Mouse (Mus musculus) kidney, embryonic 14.5 days (tissue): ENCODE measurements at regions not wholly inside any gene's neighbourhood (a gene's known extent, or its start where the extent isn't known, plus 50 kb on each side); places are given as distances from the start of the nearest gene placed in this dataset.

ENCODE experiments used
- ATAC-seq: fragments of 200-750 bp; cut with Nextera tagmentation; 2 replicates; pipeline ENCODE4 v1.8.0; 2017; ENCODE audit warnings: moderate number of reproducible peaks, mild to moderate bottlenecking, moderate TSS enrichment, moderate library complexity; ENCODE audit not compliant: low FRiP score, low TSS enrichment
- H3K27ac ChIP-seq: fragments of 300-500 bp; sonication (generic); 2 replicates; pipeline ENCODE4 v1.5.1; 2014; ENCODE audit warnings: low read depth, mild to moderate bottlenecking, low read length, moderate library complexity, mixed read lengths
- H3K27me3 ChIP-seq: fragments of 300-500 bp; sonication (generic); 2 replicates; pipeline ENCODE4 v1.6.1; 2014; ENCODE audit warnings: mild to moderate bottlenecking, low read length; ENCODE audit not compliant: control insufficient read depth, insufficient read depth
- H3K36me3 ChIP-seq: fragments of 300-500 bp; sonication (generic); 2 replicates; pipeline ENCODE4 v1.6.1; 2014; ENCODE audit warnings: low read length, mixed read lengths; ENCODE audit not compliant: control insufficient read depth, insufficient read depth
- H3K4me1 ChIP-seq: fragments of 300-500 bp; sonication (generic); 2 replicates; pipeline ENCODE4 v1.6.1; 2014; ENCODE audit warnings: low read length, mixed read lengths; ENCODE audit not compliant: control insufficient read depth, insufficient read depth
- H3K4me2 ChIP-seq: fragments of 300-500 bp; sonication (generic); replicated peaks from 2 replicates; pipeline ENCODE4 v1.6.1; 2014; ENCODE audit warnings: low read depth, mild to moderate bottlenecking, low read length
- H3K4me3 ChIP-seq: fragments of 300-500 bp; sonication (generic); 2 replicates; pipeline ENCODE4 v1.5.1; 2014; ENCODE audit warnings: mild to moderate bottlenecking, low read length
- H3K9ac ChIP-seq: fragments of 300-500 bp; sonication (generic); 2 replicates; pipeline ENCODE4 v1.6.1; 2014; ENCODE audit warnings: low read depth, mild to moderate bottlenecking, low read length, moderate library complexity
- H3K9me3 ChIP-seq: fragments of 300-500 bp; sonication (generic); 2 replicates; pipeline ENCODE4 v1.6.1; 2016; ENCODE audit warnings: low read length; ENCODE audit not compliant: control insufficient read depth
- WGBS: fragments of 180-500 bp; shearing (Covaris S2); extraction: QIAGEN DNeasy Blood & Tissue Kit; methylation state at CpG from one replicate; pipeline ENCODE4 v1.1.7; 2014; 5-methylcytosine and 5-hydroxymethylcytosine counted together

DNA sequence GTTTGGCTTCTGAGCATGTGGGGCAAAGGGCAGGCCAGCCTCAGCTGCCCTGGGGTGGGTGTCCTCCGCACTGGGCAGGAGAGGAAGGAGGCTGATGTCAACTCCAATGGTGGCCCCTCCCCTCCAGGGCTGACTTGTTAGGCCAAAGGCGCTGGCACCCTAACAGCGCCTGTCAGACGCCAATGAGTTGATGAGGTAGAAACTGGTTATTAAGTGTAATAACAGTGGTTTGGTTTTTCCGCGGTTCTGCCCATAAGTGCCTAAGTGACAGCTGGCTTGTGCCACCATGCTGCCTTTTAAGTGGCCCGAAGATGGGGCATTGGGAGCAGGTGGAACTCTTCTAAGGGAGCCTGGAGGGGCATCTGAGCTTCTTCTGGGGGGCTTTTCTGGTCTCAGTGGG lies 74.5 kb upstream of the 4931429L15Rik start:
- no peak for ATAC-seq
- peaks cover 10% of the 10 kb centered on the region; the same call in 1 of the 2 replicates for H3K27me3 ChIP-seq
- H3K4me1 ChIP-seq, result 0 out of 2 replicates have a peak, but pooled peaks cover under 1% of the 10 kb centered on the region
- no peak overlapping the region for H3K4me2 ChIP-seq
- 69% methylated on average over 7 of the region's 7 CpGs for WGBS
- H3K36me3 ChIP-seq, result no peaks in the 10 kb centered on the region
- no peak overlapping the region for H3K27ac ChIP-seq
- no peak overlapping the region for H3K9ac ChIP-seq
- no peak overlapping the region for H3K4me3 ChIP-seq
- H3K9me3 ChIP-seq, result no peaks in the 10 kb centered on the region

DNA sequence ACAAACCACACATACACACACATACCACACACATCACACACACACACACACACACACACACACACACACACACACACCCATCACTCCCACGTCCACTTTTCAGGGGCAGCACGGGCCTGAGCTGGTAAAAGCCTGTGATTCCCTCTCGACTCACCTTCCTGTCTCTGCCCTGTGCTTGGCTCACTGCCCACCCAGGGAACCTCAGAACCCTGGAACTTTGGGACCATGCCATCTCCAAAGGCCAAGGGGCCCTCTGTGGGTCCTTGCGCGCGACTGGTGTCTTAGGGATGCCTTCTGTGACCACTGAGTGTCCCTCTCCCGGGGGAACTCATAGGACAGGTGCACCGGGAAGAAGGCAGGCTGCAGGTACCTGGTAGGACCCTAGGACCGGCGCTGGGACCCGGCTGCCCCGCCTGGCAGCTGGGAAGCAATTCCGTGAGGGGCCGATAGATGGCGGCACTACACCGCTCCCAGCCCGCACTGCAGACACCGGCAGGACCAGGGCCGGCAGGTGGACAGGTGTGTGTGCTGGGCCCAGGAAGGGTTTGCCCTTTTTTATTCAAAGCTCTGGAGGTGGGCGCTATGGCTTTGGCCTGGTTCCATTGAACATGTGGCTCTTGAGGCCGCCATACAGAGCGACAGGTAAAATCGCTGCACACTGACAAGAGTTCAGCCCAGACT lies 73.0 kb upstream of the 4931429L15Rik start:
- 6% methylated on average over 23 of the region's 23 CpGs for WGBS
- ATAC-seq, result peak; percentile 50; the same call in 1 of the 2 replicates
- peaks cover 10% of the 10 kb centered on the region; the same call in 1 of the 2 replicates for H3K27me3 ChIP-seq

DNA sequence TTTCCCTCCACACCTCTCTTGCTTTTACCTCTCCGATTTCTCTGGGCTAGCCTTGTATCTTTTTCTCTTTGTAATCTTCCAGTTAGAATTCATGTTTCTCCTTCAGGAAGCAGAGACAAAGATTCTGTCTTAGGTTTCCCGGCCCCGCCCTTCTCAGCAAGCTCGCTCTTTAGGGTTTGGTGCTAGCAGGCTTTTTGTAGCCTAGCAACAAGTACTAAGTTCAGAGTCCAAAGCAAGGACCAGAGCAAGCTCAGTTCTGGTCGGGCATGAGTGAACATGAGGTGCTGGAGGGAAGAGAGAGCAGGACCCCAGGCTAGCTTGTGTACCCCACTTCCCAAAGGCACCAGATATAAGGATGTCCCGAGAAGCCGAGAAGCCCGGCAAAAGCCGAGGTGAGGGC lies 70.0 kb upstream of the 4931429L15Rik start:
- peak overlapping the region; percentile 55; the same call in 1 of the 2 replicates for H3K9ac ChIP-seq
- no peaks in the 10 kb centered on the region; the same call in 1 of the 2 replicates for H3K9me3 ChIP-seq
- 0 out of 2 replicates have a peak, but pooled peaks cover 8% of the 10 kb centered on the region for H3K4me1 ChIP-seq
- peak overlapping the region; percentile 37 for H3K4me3 ChIP-seq
- ATAC-seq, result no peak
- H3K4me2 ChIP-seq, result peak overlapping the region; percentile 45
- 13% methylated on average over 9 of the region's 9 CpGs for WGBS
- no peaks in the 10 kb centered on the region for H3K36me3 ChIP-seq
- H3K27ac ChIP-seq, result no peak overlapping the region
- peaks cover 5% of the 10 kb centered on the region; the same call in 1 of the 2 replicates for H3K27me3 ChIP-seq

More for the DNA sequence above, 73.0 kb upstream of the 4931429L15Rik start:
- H3K36me3 ChIP-seq, result no peaks in the 10 kb centered on the region
- no peaks in the 10 kb centered on the region for H3K9me3 ChIP-seq
- H3K4me3 ChIP-seq, result no peak overlapping the region
- no peak overlapping the region for H3K9ac ChIP-seq
- no peak overlapping the region for H3K4me2 ChIP-seq
- H3K4me1 ChIP-seq, result 0 out of 2 replicates have a peak, but pooled peaks cover 8% of the 10 kb centered on the region
- no peak overlapping the region for H3K27ac ChIP-seq

DNA sequence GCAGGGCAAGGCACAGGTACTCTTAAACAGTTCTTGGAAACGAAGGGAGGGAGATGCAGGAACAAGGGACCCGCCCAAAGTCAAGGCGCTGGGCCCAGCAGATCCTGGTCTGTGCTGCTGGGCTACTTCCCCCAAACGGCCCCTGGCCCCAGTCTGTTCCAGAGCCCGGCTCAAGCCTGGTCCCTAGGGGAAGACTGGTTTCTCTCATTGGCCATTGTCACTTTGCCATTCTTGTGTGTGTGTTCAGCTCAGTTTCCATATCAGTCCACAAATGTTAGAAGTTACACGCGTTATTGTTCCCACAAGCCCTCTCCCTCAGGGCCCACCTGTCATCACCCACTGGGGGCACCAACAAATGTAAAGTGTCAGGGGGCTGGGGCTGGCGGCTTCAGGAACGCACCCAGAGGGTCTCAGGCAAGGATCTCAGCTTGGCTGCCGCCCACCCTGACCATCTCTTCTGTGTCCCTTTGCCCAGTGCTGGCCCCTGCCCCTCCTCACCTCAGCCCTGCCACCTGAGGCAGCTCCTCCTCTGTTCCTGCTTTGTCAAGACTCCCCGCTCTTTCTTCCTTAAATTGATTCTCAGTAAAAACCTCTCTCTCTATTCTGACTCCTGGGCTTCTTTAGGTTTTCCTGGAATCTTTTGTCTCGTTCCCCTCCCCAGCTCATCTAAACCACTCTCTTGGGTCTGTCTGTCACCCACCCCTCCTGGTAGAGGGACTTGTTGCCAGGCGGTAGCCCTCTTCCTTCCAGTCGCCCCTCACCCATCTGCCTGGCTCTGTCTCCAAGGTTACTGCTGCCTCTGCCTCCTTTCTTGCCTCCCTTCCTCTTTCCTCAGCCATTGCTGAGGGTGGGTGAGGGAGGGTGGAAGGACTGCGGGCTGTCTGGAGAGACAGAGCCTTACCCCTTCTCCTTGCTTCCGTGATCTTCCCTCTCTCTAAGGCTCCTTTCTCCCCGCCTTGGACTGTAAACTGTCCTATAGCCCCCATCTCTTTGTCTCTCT lies 69.2 kb upstream of the 4931429L15Rik start:
- no peaks in the 10 kb centered on the region; the same call in 1 of the 2 replicates for H3K9me3 ChIP-seq
- H3K4me3 ChIP-seq, result peak overlapping the region; percentile 37
- ATAC-seq, result no peak
- WGBS, result 41% methylated on average over 16 of the region's 17 CpGs
- H3K9ac ChIP-seq, result peak overlapping the region; percentile 55
- H3K36me3 ChIP-seq, result no peaks in the 10 kb centered on the region
- H3K27ac ChIP-seq, result no peak overlapping the region
- H3K27me3 ChIP-seq, result peaks cover 3% of the 10 kb centered on the region; the same call in 1 of the 2 replicates
- peak overlapping the region; percentile 45 for H3K4me2 ChIP-seq
- 0 out of 2 replicates have a peak, but pooled peaks cover 8% of the 10 kb centered on the region for H3K4me1 ChIP-seq

DNA sequence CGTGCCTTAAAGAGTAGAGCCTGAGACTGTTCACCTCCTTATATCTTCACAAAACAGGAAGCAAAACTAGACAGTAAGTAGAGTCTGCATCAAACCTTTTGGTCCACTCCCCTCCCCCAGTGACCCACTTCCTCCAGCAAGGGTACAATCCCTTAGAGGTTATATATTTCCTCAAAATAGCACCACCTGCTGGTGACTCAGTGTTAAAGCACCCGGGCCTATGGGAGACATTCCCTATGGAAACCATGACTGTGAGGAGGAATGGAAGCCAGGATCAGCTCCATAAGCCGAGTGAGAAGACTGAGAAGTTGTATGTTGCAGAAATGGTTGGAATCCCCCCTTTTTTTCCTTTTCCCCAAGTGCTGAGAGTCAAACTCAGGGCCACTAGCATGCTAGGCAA lies 66.5 kb upstream of the 4931429L15Rik start:
- Histone ChIP-seq H3K27ac (no peak overlapping the region), H3K4me1 (0 out of 2 replicates have a peak, but pooled peaks cover 8% of the 10 kb centered on the region), H3K4me3 (no peak overlapping the region), H3K36me3 (no peaks in the 10 kb centered on the region), H3K9ac (no peak overlapping the region), H3K27me3 (no peaks in the 10 kb centered on the region), H3K9me3 (no peaks in the 10 kb centered on the region; the same call in 1 of the 2 replicates), H3K4me2 (no peak overlapping the region)
- ATAC-seq, result no peak
- WGBS, result 89% methylated on average over 3 of the region's 3 CpGs

DNA sequence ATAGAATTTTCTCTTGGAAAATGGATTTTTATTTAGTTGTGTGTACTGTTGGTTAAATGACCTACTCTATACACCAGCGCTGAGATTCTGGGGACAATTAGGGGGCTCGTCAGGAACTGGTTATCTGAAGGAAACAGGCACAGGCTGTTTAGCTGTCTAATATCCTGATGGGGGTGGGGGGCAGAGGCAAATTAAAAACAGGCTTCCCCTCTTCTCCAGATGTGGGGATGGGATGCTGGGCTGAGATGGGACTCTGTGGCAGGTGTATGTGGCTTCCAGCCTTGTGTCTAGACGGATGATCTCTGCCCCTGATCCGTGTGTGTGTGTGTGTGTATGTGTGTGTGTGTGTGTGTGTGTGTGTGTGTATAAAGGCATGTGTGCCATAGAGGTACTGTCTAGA lies 61.6 kb upstream of the 4931429L15Rik start:
- Histone ChIP-seq H3K9me3 (no peaks in the 10 kb centered on the region; the same call in 1 of the 2 replicates), H3K4me2 (no peak overlapping the region), H3K27ac (no peak overlapping the region), H3K27me3 (no peaks in the 10 kb centered on the region), H3K4me1 (no peaks in the 10 kb centered on the region), H3K4me3 (no peak overlapping the region), H3K36me3 (no peaks in the 10 kb centered on the region), H3K9ac (no peak overlapping the region)
- 74% methylated on average over 4 of the region's 4 CpGs for WGBS
- ATAC-seq, result no peak

DNA sequence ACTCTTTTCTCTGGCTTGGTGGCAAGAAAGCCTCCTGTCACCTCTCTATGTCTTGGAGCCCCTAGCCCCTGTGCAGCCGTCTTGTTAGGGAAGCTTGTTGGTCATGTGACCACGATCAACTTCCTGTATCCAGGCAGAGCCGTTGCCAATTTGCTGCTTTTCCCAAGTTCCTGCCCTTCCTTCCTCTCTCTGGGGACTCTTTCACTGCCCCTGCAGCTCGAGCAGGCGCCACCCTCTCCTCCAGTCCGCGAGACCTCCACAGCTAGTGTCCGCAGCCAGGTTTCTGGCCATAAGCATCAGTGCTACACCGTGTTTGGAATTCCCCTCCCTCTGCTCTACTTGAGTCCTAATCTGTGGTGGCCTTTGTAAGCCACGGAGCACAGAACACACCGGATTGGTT lies 59.7 kb upstream of the 4931429L15Rik start:
- Histone ChIP-seq H3K9ac (no peak overlapping the region), H3K4me1 (no peaks in the 10 kb centered on the region), H3K36me3 (no peaks in the 10 kb centered on the region), H3K9me3 (no peaks in the 10 kb centered on the region), H3K4me2 (no peak overlapping the region), H3K27me3 (no peaks in the 10 kb centered on the region), H3K27ac (no peak overlapping the region), H3K4me3 (no peak overlapping the region)
- no peak for ATAC-seq
- WGBS, result 72% methylated on average over 11 of the region's 11 CpGs

DNA sequence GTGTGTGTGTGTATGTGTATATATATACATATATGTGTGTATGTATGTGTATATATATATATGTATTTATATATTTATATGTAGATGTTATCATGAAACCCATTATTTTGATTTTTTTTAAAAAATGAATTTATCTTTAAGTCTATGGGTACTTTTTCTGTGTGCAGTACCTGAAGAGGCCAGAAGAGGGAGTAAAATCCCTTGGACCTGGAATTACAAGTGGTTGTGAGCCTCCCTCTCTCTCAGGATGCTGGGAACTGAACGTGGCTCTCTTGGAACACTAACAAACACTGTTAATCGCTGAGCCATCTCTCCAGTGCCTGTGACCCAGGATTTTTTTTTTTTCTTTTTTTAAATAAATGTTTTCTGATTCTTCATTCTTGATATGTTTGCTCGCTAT lies 58.6 kb upstream of the 4931429L15Rik start:
- no peak overlapping the region for H3K27ac ChIP-seq
- H3K4me3 ChIP-seq, result no peak overlapping the region
- H3K27me3 ChIP-seq, result no peaks in the 10 kb centered on the region
- no peaks in the 10 kb centered on the region for H3K9me3 ChIP-seq
- H3K36me3 ChIP-seq, result no peaks in the 10 kb centered on the region
- H3K4me1 ChIP-seq, result no peaks in the 10 kb centered on the region
- H3K4me2 ChIP-seq, result no peak overlapping the region
- H3K9ac ChIP-seq, result no peak overlapping the region
- ATAC-seq, result no peak
- WGBS, result 85% methylated on average over 3 of the region's 3 CpGs
